Mouse (Mus musculus): Measurements from ENCODE around the gene Spin1. TPM values are rescaled to one million over a fixed set of nuclear protein-coding genes. Genes with fewer than 3 reads are reported as not detected.

Spin1 gene
- polyA plus RNA-seq, 1 experiment from 2014 or later, result 111 TPM

DNA sequence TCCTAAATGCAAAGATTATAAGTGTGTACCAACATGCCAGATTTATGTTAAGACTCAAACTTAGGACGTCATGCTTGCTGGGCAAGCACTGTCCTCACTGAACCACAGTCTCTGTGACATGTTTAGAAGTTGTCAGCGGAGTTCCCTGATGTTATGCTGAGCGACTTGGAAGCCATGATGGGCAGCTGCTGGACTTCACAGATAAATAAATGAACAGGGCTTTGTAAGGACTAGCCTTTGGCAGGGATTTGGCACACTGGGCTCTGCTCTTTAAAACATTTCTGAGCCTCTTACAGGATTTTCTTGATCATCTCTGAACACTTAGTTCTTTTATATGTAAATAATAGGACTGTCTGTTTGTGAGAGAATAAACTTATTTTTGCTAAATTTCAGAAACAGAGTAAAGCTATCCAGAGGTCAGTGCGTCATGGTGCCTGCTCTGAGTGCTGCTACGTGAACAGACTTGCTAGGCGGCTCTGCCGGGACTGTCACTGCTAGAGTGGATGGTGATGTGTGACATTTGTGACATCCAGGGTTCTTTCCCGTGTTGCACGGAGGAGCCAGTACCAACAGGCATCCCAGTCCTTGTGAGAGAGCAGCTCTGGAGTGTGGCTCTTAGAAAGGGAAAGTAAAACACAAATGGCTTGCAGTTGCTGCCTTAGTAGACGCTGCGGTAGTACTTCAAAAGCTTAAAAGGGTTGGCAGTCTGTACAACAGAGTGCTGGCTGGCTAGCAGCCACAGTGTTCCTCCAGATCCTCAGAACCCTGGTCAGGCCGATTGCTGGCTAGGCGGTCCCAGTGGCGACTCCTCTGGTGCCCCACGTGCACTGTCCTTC is 54.7 kb downstream of the Spin1 start:
- Histone ChIP-seq H3K36me3 (peaks cover 46% of the 10 kb centered on the region), H3K27me3 (replicated peaks) (no peaks in the 10 kb centered on the region), H3K9ac (no peak overlapping the region), H3K9me3 (no peaks in the 10 kb centered on the region), H3K4me1 (no peaks in the 10 kb centered on the region), H3K4me2 (replicated peaks) (no peak overlapping the region), H3K4me3 (no peak overlapping the region), H3K27ac (no peak overlapping the region)
- no peak for ATAC-seq (ENCODE audit: low FRiP score, low read depth)
- 94% methylated on average over 15 of the region's 15 CpGs for WGBS

DNA sequence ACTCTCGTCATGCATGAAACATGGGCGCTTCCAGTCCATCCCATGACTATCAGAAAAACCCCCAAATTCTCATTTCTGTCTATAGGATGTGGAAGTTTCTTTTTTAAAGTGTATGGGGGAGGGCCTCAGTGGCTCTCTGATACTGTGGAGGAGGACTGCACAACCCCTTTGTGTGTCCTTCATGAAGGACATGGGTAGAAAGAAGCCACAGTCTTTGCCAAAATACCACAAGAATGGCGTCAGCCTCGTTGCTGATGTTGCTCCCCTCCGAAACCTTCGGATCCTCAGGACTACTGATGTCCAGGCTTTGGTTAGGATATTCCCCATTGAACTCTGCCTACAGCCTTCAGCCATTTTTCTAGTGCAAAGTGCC is 55.3 kb downstream of the Spin1 start:
- no peak for ATAC-seq (ENCODE audit: low FRiP score, low read depth)

DNA sequence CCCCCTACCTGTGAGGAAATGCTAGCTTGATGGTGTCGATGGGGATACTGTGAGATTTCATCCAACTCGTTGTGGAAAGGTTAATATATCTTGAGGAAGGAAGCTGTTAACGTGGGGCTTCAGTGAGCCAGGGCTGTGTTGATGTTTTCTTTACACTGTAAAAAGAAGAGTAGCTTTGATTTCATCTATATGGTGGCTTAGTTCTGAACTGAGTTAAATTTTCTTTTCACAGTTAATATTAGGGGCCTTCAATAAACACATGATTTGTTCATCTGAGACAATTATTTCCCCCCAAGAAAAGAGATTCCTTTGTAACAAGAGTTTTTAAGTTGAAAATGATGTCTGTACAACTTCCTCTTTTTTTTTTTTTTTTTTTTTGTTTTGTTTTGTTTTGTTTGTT is 56.6 kb downstream of the Spin1 start:
- 86% methylated on average over 3 of the region's 3 CpGs for WGBS
- Histone ChIP-seq H3K9ac (no peak overlapping the region), H3K36me3 (peaks cover 44% of the 10 kb centered on the region)

More for the DNA sequence above, 55.3 kb downstream of the Spin1 start:
- H3K4me1 ChIP-seq, result no peaks in the 10 kb centered on the region
- 95% methylated on average over 6 of the region's 6 CpGs for WGBS
- H3K4me3 ChIP-seq, result no peak overlapping the region
- no peak overlapping the region for H3K27ac ChIP-seq
- peaks cover 43% of the 10 kb centered on the region for H3K36me3 ChIP-seq
- H3K27me3 ChIP-seq (replicated peaks), result no peaks in the 10 kb centered on the region
- no peak overlapping the region for H3K4me2 ChIP-seq (replicated peaks)
- H3K9ac ChIP-seq, result no peak overlapping the region
- no peaks in the 10 kb centered on the region for H3K9me3 ChIP-seq

DNA sequence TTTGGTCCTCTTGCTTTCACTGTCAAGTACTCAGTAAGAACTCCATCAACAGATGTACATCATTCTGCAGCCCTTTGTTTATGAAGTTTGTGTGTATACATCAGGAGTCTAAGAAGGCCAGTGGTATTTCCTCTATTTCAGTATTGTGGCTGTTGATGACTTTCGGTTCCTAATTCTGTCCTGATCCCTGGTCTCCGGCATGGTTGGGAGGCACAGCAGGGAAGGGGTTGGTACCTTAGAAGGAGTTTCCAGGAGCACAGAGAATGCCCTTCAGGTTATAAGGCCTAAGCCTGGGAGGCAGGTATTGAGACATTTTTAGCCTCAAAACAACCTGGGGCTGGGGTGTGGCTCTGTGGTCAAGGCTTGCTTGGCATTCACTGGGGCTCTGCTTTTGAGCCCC is 61.0 kb downstream of the Spin1 start:
- H3K9ac ChIP-seq, result no peak overlapping the region
- no peaks in the 10 kb centered on the region for H3K4me1 ChIP-seq
- ATAC-seq (ENCODE audit: low FRiP score, low read depth), result no peak
- H3K27me3 ChIP-seq (replicated peaks), result no peaks in the 10 kb centered on the region
- WGBS, result 92% methylated on average over 2 of the region's 2 CpGs
- H3K4me2 ChIP-seq (replicated peaks), result no peak overlapping the region
- H3K27ac ChIP-seq, result no peak overlapping the region
- H3K9me3 ChIP-seq, result no peaks in the 10 kb centered on the region
- no peak overlapping the region for H3K4me3 ChIP-seq
- peaks cover 11% of the 10 kb centered on the region for H3K36me3 ChIP-seq

More for the DNA sequence above, 56.6 kb downstream of the Spin1 start:
- no peak for ATAC-seq (ENCODE audit: low FRiP score, low read depth)
- no peaks in the 10 kb centered on the region for H3K9me3 ChIP-seq
- no peak overlapping the region for H3K4me2 ChIP-seq (replicated peaks)
- no peaks in the 10 kb centered on the region for H3K27me3 ChIP-seq (replicated peaks)
- no peak overlapping the region for H3K4me3 ChIP-seq
- H3K27ac ChIP-seq, result no peak overlapping the region
- H3K4me1 ChIP-seq, result no peaks in the 10 kb centered on the region

DNA sequence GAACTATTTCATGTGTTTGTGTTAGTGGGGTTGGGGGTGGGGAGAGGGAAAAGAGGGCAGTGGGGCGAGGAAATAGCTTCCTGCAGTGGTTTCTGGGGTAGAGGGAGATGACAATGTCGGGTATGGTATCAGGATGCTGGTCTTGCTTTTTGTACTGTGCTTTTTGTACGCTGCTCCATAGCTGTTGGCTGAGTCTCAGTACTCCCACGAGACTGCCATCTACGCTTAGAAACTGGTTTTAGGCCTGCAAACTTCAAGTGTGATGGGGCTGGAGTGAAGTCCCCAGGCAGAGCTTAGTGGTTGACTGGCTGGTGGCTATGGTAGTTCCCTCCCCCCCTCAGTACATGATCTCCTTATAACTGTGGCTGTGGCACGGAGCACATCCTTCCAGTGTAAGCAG is 61.6 kb downstream of the Spin1 start:
- no peaks in the 10 kb centered on the region for H3K9me3 ChIP-seq
- H3K4me3 ChIP-seq, result no peak overlapping the region
- peaks cover 11% of the 10 kb centered on the region for H3K36me3 ChIP-seq
- no peak for ATAC-seq (ENCODE audit: low FRiP score, low read depth)
- H3K27ac ChIP-seq, result no peak overlapping the region
- H3K9ac ChIP-seq, result no peak overlapping the region
- WGBS, result 87% methylated on average over 6 of the region's 6 CpGs
- H3K27me3 ChIP-seq (replicated peaks), result no peaks in the 10 kb centered on the region
- no peaks in the 10 kb centered on the region for H3K4me1 ChIP-seq
- no peak overlapping the region for H3K4me2 ChIP-seq (replicated peaks)

DNA sequence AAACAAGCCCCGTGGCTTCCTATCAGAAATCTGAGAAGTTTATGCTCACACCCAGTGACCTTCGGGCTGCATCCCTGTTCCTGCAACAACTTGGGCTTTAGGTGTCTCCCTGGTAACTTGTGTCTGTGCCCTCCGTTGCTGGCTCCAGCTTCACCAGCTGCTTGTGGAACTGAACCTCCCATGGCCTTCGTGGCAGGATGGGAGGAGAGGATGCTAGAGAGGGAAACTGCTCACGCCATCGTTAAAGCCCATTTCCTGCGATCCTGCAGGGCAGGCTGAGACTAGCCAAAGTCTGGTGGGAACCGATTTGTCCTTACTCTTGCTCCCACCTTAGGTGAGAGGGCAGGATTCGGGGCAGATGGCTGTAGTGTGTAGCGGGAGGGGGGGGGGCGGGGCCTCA is 66.0 kb downstream of the Spin1 start:
- no peaks in the 10 kb centered on the region for H3K9me3 ChIP-seq
- 69% methylated on average over 11 of the region's 11 CpGs for WGBS
- H3K27ac ChIP-seq, result no peak overlapping the region
- ATAC-seq (ENCODE audit: low FRiP score, low read depth), result no peak
- no peak overlapping the region for H3K4me2 ChIP-seq (replicated peaks)
- no peak overlapping the region for H3K4me3 ChIP-seq
- H3K9ac ChIP-seq, result no peak overlapping the region
- peaks cover 14% of the 10 kb centered on the region for H3K4me1 ChIP-seq
- peaks cover 24% of the 10 kb centered on the region for H3K27me3 ChIP-seq (replicated peaks)
- peaks cover 6% of the 10 kb centered on the region; the same call in 1 of the 2 replicates for H3K36me3 ChIP-seq

DNA sequence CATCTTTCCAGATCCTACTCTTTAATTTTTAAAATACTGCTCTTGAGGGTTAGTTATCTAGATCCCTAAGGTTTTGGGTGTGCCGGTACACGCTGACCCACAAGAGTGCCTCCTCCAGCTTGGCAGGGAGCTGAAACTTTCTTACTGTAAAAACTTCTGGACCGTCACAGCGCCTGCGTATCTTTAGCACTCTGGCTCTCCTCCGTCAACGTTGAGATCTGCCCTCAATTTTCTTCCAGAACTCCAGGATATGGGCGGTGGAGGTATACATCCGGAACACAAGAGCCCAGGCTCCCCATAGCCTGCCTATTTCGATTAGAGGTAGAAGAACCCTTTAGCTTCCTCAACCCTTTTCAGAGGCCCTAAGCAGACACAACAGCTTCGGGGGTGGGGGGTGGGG is 69.5 kb downstream of the Spin1 start:
- Histone ChIP-seq H3K4me2 (replicated peaks) (peak overlapping the region; percentile 95), H3K9ac (no peak overlapping the region), H3K27ac (no peak overlapping the region), H3K4me1 (peaks cover 15% of the 10 kb centered on the region), H3K36me3 (no peaks in the 10 kb centered on the region), H3K27me3 (replicated peaks) (peaks cover 29% of the 10 kb centered on the region), H3K9me3 (no peaks in the 10 kb centered on the region), H3K4me3 (no peak overlapping the region)
- WGBS, result 40% methylated on average over 11 of the region's 11 CpGs
- 0 out of 2 replicates have a peak, but pooled peaks have one; percentile 23 for ATAC-seq (ENCODE audit: low FRiP score, low read depth)

DNA sequence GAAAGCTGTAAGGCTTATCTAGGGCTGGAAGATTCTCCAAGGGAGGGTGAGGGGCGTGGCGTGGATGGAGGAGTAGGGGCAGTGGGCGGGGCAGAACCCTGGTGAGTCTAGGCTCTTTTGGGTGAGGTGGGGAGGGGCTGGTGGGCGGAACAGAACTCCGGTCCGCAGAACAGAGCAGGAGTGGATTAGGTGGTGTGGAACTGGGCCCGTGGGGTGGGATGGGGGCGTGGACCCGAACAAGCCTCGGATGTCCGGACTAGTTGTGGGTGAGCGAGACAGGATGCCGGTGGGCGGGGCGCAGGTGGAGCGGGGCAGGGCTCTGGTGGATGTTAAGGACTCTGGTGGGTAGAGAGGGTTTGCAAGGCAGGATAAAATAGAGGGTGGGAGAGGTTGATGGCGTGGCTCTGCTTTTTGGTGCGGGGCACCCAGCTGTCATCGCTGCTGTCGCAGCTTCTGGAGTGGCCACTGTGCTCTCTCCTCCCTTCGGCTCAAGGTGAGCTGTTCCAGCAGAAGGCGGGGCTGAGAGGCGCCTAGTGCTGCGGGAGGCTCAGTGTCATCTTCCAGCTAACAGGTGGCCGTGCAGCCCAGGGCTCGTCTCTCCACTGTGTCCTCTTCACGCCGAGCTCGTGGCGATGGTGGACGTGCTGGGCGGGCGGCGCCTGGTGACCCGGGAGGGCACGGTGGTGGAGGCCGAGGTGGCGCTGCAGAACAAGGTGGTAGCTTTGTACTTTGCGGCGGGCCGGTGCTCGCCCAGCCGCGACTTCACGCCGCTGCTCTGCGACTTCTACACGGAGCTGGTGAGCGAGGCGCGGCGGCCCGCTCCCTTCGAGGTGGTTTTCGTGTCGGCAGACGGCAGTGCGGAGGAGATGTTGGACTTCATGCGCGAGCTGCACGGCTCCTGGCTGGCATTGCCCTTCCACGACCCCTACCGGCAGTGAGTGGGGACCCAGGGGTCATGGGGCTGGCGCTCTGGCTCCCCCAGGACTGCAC is 70.3 kb downstream of the Spin1 start, which contains the start of gene Nxnl2:
Gene Nxnl2 (plus strand): TSS at position 332 of the 990 bp plus-strand sequence.
- peak within 1 kb of the TSS; percentile 95 for H3K4me2 ChIP-seq (replicated peaks)
- peaks cover 29% of the 10 kb centered on the region for H3K27me3 ChIP-seq (replicated peaks)
- peak; percentile 79 for ATAC-seq (ENCODE audit: low FRiP score, low read depth)
- no peak within 1 kb of the TSS for H3K27ac ChIP-seq
- no peaks in the 10 kb centered on the region for H3K9me3 ChIP-seq
- WGBS, result under 1% methylated on average over 64 of the region's 64 CpGs
- no peaks in the 10 kb centered on the region for H3K36me3 ChIP-seq
- peak within 1 kb of the TSS; percentile 42 for H3K4me3 ChIP-seq
- H3K9ac ChIP-seq, result peak within 1 kb of the TSS; percentile 42
- peaks cover 15% of the 10 kb centered on the region for H3K4me1 ChIP-seq

DNA sequence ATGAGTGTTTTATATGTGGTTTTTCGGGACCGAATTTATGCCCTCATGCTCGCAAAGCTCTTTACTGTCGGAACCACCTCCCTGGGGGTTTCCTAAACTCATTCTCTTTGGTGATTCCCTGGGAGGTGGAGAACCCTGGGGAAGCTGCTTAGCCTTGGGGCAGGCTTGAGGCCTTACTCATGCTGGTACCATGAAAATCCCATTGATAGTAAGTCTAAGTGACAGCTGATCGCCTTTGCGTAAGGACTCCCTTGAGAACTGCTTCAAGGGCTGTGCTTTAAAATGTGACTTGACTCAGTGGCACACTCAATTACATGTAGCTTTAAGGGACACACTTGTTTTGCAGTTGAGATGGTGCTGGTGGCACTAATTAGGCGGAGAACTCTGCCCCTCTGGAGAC is 71.9 kb downstream of the Spin1 start:
- Histone ChIP-seq H3K4me2 (replicated peaks) (no peak overlapping the region), H3K27me3 (replicated peaks) (peaks cover 29% of the 10 kb centered on the region), H3K9me3 (no peaks in the 10 kb centered on the region), H3K9ac (no peak overlapping the region), H3K36me3 (no peaks in the 10 kb centered on the region), H3K4me1 (peaks cover 15% of the 10 kb centered on the region), H3K27ac (no peak overlapping the region), H3K4me3 (no peak overlapping the region)
- no peak for ATAC-seq (ENCODE audit: low FRiP score, low read depth)
- WGBS, result 81% methylated on average over 7 of the region's 7 CpGs

DNA sequence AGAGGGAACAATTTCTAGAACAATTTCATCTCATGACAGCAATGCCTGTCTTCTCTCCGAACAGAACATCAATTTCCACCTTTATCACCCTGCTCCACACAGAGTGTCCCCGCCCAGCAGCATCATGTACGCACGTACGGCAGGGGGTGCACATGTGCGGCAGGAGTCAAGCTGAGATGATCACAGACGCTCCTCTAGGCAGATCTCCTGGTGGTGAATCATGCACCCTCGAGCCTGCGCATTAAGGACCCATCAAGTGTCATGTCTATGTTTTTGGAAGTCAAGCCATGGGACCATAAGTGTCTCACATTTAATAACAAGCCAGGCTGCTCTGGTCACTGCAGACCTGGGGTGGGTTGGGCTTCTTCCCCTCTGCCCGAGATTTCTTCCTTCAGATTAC is 78.3 kb downstream of the Spin1 start:
- no peak overlapping the region for H3K27ac ChIP-seq
- H3K9ac ChIP-seq, result no peak overlapping the region
- H3K9me3 ChIP-seq, result no peaks in the 10 kb centered on the region
- no peaks in the 10 kb centered on the region for H3K27me3 ChIP-seq (replicated peaks)
- 86% methylated on average over 10 of the region's 10 CpGs for WGBS
- no peak overlapping the region for H3K4me2 ChIP-seq (replicated peaks)
- ATAC-seq (ENCODE audit: low FRiP score, low read depth), result no peak
- no peaks in the 10 kb centered on the region for H3K36me3 ChIP-seq
- H3K4me3 ChIP-seq, result no peak overlapping the region
- no peaks in the 10 kb centered on the region for H3K4me1 ChIP-seq

DNA sequence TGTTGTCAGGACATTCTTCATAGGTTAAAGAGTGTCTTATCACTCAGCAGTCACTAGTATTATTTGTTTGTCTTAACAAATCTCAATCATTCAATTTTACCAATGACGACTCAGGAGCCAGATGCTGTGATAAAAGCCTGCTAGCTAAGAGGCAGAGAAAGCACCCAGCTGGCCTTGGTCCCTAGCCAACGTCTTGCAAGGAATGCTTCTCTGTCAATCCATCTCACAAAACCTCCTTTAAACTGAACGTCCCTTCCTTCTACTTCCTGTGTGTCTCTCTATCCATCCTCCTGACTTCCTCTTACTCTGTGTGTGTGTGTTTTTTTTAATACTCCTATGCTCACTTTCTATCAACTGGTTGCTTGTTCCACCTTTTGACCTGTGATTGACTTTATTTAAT is 78.7 kb downstream of the Spin1 start:
- Histone ChIP-seq H3K36me3 (no peaks in the 10 kb centered on the region), H3K27ac (no peak overlapping the region), H3K4me2 (replicated peaks) (no peak overlapping the region), H3K27me3 (replicated peaks) (no peaks in the 10 kb centered on the region), H3K9me3 (no peaks in the 10 kb centered on the region), H3K4me1 (no peaks in the 10 kb centered on the region), H3K9ac (no peak overlapping the region), H3K4me3 (no peak overlapping the region)
- 76% methylated on average over 3 of the region's 3 CpGs for WGBS
- no peak for ATAC-seq (ENCODE audit: low FRiP score, low read depth)

DNA sequence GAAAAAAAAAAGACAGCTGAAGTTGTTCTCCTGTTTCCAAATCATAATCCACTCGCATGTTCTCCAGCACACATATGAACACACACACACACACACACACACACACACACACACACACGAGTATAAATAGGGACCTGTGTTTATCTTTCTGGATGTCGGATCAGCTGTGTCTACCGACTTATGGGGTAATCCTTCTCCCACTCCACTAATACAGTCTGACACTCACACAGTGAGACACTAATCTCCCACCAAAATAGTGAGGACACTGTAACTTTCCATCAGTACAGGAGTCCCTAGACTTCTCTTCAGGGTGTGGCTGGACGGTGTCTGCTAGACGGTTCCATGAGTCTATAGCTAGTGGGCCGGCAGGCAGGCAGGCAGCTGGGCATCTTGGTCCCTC is 81.6 kb downstream of the Spin1 start:
- 87% methylated on average over 7 of the region's 7 CpGs for WGBS
- Histone ChIP-seq H3K36me3 (no peaks in the 10 kb centered on the region), H3K9me3 (no peaks in the 10 kb centered on the region), H3K27ac (no peak overlapping the region), H3K4me1 (no peaks in the 10 kb centered on the region), H3K4me2 (replicated peaks) (no peak overlapping the region), H3K27me3 (replicated peaks) (no peaks in the 10 kb centered on the region), H3K4me3 (no peak overlapping the region), H3K9ac (no peak overlapping the region)
- ATAC-seq (ENCODE audit: low FRiP score, low read depth), result no peak
